Mouse (Mus musculus) urinary bladder, adult 18-20 months (tissue): ENCODE results near the gene Akap2.
A peak's percentile ranks its signal among the peaks of the same experiment; 100 is the strongest.

Experiments used
- DNase-seq, 2 experiments: peaks; one replicate each; pipeline ENCODE4 v3.0.0; 2022; ENCODE audit warnings: low spot score in 2 of 2, mixed read lengths in 2 of 2

Gene Akap2

DNA sequence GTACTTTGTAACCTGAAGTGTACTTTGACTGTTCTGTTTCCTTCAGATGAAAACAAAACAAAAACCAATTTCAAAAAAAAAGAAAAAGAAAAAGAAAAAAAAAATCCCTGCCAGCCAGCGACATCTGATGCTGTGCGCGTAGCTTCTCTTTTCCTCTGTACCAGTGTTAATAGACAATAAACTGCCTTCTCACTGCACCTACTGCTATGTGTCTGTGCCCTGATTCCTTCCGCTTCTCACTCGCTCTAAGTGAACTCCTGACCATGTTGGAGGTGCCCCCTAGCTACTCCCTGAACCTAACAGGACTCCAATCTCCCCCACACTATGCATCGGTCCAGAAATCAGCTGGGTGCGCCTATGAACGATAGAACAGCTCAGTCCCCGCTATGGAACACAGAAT, at the start of gene Akap2:
TSS of gene Akap2 (plus strand) at position 304 of the 400 bp plus-strand sequence.
- DNase-seq: no peak

DNA sequence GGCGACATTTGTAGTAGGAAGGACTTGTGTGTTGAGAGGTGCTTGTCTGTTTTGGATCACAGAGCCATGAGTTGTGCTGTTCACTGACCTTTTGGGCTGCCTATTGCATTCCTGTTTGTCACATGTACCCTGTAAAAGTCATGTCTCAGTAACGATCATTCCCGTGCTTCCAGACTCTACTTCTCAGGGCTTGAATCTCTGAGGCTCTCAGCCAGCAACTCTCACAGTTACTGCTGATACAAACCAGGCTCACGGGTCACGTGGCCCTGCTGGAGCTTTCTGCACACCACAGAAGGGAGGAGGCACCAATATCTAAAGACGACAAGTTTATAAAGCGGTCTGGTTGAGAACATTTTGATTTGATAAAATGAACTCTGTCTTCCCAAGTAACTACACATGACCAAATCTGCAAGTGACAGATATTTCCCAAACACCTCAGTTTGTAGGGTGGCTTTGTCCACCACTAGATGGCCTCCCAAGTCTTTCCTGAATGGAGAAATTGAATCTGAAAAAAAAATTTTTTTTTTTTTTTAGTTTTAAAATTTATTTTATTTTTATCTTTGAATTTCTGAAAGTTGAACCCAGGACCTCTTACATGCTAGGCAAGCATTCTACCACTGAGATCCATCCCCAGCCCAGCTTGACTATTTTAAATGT, 46.5 kb upstream of the Akap2 start:
- DNase-seq: peak in 1 of 2 experiments; percentile 56

- DNase-seq: no peak
These were observed 44.9 kb upstream of the Akap2 start for GRCm38 (mm10) chr4:57672541-57672940.

DNA sequence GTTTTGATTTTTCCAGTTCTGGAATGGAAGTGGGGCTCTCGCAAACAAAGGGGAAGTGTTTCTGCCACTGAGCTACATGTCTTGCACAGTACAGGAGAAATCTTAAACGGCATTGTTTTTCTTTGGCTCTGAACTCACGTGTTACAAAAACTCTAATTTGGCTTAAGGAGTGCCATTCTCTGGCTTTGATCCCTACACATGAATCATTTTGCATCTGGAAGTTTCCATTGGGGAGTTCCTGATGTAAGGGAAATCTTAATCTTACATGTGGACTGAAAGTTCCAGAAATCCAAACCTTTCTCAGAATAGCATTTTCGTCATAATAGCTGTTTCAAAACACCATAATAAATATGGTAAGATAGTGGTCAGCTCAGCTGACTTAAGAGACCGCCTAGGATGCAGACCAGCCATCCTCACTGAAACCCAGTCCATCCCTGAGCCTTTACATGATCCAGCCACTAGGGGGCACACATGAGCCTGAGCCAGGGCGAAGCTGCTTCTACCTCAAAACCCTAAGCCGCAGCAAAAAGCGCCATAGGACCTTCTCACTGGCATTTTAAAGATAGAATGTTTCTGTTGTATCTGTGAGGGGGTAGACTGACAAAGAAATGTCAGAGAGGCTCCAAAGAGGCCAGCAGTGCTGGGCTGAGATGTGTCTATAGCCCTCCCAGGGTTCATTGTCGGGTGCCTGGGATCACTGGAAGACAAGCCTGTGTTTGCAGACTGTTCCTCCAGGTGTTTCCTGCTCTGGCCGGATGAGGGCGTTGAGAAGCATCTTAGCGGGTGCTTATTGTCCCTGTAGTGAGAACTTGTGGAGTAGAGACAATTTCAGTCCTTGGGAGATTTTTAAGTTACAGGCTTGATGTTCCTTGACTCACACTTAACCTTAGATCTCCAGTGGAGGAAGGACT, 44.2 kb upstream of the Akap2 start:
- DNase-seq: peak; percentile 76 to 81

DNA sequence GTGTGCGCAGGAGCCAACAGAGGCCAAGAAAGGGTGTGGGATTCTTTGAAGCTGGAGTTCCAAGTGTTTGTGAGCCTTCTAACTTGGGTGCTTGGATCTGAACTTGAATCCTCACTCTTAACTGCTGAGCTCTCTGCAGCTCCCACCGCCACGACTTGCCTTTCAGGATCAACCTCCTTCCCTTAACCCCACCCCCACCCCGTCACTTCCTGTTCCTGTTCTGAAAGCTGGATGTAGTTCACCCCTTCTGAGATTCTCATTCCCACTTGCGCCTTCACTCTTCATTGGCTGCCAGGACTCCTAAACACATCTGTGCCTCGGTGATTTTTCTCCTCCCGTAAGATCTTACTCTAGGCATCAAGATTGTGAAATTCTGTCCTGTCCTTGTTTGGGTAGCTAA, 43.1 kb upstream of the Akap2 start:
- no peak for DNase-seq

DNA sequence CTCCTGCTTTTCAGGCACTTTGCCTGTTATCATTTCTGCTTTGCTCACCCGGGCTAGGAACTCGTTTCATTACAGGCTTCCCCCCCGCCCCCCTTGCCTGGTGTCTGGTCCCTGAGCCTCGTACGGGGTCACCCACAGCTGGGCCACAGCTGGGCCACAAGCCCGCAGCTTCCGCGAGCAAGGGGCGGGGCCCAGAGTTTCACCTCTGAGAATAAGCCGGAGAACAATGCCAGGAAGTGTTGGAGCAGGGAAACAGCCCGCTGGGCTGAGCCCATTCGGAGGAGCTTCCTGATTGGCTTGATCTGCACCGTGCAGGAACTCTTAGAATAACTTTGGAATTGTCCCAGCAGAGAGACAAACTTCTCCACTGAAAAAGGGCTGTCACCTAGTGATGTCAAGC, 42.1 kb upstream of the Akap2 start:
- DNase-seq: peak in 1 of 2 experiments; percentile 22

DNA sequence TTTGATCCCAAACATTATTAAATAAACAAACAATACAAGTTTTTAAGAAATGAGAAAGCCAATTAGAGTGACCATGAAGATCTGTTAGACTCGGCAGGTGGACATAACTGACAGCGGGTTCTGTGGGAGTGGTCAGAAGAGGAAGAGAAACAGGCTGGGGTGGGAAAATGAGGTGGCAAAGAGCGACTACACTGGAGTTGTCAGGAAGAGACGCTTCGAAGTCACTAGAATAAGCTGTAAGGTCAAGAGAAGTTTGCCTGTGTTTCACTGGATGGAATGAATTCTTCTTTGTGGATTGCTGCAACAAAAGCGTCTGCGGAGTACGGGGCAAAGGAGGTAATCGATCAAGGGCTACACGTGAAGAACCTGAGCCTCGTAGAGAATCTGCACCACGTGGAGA, 39.5 kb upstream of the Akap2 start:
- DNase-seq: no peak

- no peak for DNase-seq
These were observed 38.4 kb upstream of the Akap2 start for GRCm38 (mm10) chr4:57678991-57679457.

- no peak for DNase-seq
These were observed 37.3 kb upstream of the Akap2 start for GRCm38 (mm10) chr4:57680186-57680585.

- DNase-seq: no peak
These were observed 35.9 kb upstream of the Akap2 start for GRCm38 (mm10) chr4:57681511-57681910.

DNA sequence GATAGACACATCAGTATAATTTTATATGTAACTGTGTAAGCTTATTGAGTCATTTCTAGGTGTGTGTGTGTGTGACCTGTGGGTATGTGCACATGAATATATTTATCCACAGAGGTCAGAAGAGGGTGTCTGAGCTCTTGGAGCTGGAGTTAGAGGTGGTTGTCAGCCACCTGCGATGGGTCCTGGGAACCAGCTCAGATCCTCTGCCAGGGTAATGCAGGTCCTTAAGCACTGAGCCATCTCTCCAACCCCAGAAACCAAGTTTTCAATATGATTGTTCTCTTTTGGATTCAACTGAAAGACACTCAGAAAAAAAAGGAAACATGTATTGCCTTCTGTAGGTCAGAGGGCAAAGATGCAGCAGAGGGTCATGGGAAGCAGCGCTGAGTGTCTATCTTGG, 35.1 kb upstream of the Akap2 start:
- no peak for DNase-seq

GRCm38 (mm10) chr4:57682944-57683343, 34.5 kb upstream of the Akap2 start:
- no peak for DNase-seq

GRCm38 (mm10) chr4:57684676-57685215, 32.7 kb upstream of the Akap2 start:
- no peak for DNase-seq

- no peak for DNase-seq
These were observed 30.7 kb upstream of the Akap2 start for GRCm38 (mm10) chr4:57686736-57687135.

DNA sequence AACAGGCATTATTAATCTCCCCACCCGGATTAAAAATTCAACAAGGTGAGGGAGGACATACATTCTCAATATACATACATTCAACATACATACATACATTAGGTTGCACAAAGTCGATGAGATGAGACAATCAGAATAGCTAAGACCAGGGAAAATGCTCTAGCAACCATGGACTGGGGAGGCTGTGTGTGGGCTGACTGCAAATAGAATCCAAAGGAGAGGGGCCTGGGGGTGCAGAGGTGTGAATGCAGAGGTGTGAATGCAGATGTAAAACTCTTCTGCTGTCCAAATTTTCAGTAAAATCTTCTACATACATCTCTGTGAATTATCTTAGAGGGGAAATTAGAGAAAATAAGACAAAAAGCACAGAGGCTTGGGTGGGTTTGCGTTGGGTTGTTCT, 29.9 kb upstream of the Akap2 start:
- DNase-seq: no peak

- DNase-seq: no peak
These were observed 29.3 kb upstream of the Akap2 start for GRCm38 (mm10) chr4:57688131-57688530.

DNA sequence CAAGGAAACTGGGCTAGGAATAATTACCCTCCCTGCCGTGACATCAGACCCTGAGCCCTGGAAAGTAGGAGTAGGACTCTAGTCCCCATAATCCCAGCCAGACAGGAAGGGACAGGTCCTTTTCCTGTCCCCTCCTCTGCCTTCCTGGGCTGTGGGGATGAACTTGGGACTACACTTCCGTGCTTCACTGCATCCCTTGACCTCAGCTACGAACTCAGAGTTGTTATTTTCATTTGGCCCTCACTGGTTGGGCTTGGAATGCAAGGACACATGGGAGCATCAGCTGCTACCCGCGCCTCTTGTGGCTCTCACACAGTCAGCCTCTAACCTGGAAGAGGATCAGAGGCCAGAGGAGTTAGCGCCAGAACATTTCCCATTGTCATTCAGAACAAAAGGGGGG, 27.5 kb upstream of the Akap2 start:
- DNase-seq: no peak

- no peak for DNase-seq
These were observed 26.7 kb upstream of the Akap2 start for GRCm38 (mm10) chr4:57690805-57691204.

GRCm38 (mm10) chr4:57694356-57695136, 22.9 kb upstream of the Akap2 start:
- DNase-seq: no peak

GRCm38 (mm10) chr4:57696955-57697354, 20.5 kb upstream of the Akap2 start:
- no peak for DNase-seq

GRCm38 (mm10) chr4:57697918-57698611, 19.4 kb upstream of the Akap2 start:
- DNase-seq: no peak
